Mouse (Mus musculus): ENCODE measurements around the gene Mfap2.

Mfap2 gene

DNA sequence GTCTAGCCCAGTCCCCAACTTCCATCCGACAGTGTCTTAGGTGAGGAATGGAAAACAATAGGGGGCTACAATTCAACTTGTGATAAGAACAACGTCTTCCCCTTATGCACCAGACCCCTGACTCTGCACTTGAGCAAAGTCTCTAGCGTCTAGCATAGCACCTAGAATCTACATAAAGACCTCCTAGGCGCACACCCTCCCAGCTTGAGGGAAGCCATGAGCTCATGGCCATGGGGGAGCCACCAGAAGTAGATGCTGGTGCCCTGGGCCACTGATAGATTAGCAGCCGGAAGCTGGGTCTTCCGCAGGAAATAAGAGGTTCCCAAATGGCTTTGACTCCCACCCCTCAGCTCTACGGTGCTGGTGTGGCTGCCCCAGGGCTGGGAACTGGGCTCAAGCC, 22.7 kb upstream of the Mfap2 start:
- DNase-seq (ENCODE audit: low spot score in 2 of 2): no peak

DNA sequence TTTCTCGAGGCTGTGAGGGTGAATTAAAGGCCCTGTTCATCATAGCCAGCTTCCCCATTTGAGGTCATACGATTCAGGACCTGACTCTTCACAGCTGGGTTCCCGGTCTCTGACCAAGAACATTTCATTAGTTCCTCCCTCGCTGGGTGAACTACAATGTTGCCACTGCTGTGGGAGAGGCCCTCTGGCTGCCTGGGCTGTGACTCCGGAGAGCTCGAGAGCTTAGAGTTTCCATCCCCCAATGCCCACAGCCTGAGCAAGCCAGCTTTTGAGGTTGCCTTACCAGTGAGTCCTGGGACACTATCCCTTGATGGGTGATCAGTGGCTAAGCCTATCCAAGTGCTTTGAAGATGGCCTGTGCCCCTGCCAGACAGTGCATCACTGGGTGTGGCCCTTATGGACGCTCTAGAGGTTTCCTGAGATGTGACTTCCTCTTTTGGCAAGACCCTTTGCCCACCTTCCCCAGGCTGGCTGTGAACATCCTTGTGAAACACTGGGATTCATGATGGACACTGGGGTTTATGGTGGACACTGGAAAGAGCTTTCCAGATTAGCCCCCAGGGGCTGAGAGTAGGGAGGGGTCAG, 21.4 kb upstream of the Mfap2 start:
- DNase-seq (ENCODE audit: low spot score in 2 of 2): no peak

DNA sequence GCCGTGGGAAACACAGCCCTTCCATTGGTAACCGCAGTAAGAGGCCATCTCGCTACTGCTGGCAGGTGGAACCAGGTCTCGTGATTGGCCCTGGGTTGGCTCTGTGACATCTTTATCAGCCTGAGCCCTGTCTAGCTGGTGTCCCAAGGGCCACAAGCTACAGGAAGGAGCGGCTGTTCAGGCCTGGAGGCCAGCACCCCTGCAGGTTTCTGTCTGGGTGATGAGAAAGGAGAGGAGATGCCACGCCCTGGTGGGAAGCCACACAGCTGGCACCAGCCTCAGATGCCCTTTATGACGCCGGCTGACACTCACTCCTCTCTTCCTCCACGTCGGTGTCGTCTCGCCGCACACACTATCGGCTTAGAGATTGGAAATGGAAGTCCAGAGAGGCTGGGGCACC, 20.8 kb upstream of the Mfap2 start:
- no peak for DNase-seq (ENCODE audit: low spot score in 2 of 2)

DNA sequence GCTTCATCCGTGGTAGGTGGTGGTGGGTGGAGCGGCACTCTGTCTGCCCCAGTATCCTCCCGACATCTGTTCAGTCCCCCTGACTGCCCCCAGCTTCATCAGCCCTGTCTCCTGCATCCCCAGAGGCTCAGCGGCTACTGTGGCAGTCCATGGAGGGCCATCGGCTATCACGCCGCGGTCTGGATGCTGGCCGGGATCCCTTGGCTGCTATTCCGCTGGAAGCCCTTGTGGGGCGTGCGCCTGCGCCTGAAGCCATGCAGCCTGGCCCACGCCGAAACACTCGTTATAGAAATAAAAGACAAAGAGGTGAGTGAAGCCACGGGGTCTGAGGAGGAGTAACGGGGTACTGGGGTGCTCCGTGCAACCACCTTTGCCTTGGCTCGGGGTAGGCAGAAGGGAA, 18.0 kb upstream of the Mfap2 start:
- DNase-seq (ENCODE audit: low spot score in 2 of 2): no peak

DNA sequence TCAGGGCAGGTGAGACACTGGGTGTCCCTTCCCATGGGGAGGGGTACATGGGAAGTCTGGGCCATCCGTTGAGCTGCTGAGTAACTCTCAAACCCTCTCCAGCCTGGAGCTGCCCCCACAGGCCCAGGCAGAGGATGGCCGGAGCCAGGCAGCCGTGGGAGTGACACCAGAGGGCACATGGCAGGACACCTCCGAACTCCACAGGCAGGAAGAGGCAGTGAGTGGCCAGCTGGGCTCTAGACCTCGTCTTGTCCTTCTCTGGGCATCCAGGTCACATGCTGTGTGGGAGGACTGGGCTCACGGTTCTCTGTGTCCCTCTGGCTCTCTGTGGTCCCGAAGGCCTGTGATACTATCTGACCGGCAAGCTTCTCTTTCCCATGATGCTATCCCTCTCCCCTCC, 16.4 kb upstream of the Mfap2 start:
- DNase-seq (ENCODE audit: low spot score in 2 of 2): no peak

DNA sequence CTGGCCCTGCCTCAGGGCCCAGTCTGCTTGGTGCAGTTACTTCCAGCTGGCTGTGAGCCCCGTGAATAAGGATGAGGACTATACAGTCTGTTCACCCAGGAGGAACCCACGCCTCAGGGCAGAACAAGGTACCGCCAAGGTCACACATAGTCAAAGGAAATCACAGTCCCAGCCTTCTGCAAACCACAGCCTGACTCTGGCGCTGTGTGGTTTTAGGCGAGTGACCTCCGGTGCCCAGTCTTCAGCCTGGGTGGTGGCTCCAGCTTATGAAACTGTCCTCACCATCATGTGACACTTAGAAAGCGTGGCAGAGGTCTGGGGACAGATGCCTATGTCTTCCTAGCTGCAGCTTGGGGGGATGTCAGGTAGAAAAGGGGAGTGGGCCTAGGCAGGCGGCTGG, 14.4 kb upstream of the Mfap2 start:
- no peak for DNase-seq (ENCODE audit: low spot score in 2 of 2)

DNA sequence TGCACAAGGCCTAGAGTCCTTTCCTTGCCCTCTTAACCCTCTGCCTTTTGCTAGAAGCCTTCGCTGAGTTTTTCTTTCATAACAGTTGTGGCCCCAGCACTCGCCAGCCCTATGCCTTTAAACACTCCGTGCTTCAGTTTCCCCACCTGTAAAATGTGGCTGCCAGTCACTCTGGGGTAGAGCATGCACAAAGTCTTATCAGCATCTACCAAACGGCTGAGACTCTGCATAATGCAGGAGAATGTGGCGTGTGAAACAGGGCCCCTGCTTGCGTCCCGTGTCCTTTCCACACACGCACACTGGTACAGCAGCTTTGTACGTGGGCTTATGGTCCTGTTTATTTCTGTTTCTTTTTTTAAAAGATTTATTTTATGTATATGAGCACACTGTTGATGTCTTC, 13.4 kb upstream of the Mfap2 start:
- DNase-seq (ENCODE audit: low spot score in 2 of 2): no peak

DNA sequence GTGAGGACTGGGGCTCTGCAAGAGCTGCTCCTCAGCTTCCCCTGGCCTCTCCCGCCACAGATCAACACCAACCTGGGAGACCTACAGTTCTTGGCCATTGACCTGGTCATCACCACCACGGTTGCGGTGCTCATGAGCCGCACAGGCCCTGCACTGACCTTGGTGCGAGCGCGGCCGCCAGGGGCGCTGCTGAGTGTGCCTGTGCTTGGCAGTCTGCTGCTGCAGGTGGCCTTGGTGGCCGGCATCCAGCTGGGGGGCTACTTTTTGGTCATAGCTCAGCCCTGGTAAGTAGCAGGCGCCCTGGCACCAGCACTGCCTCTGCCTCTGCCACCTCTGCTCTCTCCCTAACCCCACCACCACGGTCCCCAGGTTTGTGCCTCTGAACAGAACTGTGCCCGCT, 4.2 kb upstream of the Mfap2 start:
- DNase-seq (ENCODE audit: low spot score in 2 of 2): no peak

DNA sequence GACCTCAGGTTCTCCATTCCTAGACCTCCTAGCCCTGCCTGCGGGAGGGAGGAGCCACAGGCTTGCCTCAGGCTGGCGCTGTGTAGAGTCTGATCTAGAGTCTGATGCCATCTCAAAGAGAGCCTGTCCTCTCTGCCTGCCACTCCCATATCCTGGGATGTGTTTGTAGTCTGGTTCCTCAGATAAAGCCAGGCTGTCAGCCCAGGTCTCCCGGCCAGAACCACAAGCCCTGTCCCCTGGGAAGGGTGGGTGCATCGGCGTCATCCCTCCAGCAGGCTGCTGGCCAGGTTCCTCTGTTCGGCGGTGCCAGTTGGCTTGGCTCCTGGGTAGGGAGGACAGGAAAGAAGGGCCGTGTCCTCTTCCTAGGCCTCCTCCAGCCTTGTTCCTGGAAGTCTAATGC, 2.2 kb upstream of the Mfap2 start:
- no peak for DNase-seq (ENCODE audit: low spot score in 2 of 2)

DNA sequence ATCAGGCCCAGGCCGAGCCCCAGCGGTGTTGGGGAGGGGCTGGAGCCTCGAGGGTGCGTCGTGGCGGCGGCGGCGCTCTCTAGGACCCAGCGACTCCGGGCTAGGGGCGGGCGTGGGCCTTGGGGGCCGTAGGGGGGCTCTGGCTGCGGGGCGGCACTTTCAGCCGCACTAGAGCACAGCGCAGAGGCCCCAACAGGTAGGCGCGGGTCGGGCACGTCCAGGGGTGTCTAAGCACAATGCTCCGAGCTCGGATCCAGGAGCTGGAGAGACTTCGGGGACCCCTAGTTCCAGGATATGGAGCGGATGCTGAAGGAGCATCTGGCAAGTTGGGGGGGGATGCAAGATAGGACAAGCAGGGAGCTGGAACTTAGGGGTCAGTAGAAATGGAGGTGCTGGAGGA, 308 bp downstream of the Mfap2 start:
- peak in 1 of 2 experiments; percentile 52 for DNase-seq (ENCODE audit: low spot score in 2 of 2)

DNA sequence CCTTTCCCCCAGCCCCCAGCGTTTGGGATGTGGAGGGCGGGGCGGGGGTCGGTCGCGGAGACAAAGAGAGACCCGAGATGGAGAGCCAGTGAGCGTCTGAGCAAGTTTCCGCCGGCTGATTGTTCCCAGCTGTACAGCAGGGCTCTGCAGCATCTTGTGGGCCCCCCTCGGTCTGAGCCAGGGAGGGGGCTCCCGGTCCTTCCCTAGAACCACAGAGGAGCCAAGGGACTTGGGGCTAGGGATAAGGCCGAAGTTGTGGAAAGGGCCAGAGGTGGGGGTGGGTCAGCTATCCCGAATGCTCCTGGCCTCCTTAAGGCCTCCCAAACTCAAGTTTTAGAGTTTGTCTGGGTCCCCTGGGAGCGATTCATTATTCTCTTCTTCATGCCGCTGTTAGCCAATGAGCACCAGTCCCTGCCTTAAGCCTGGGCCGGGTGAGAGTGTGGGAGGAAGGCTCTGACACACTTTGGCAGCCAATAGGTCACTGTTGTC, 767 bp downstream of the Mfap2 start:
- no peak for DNase-seq (ENCODE audit: low spot score in 2 of 2)

DNA sequence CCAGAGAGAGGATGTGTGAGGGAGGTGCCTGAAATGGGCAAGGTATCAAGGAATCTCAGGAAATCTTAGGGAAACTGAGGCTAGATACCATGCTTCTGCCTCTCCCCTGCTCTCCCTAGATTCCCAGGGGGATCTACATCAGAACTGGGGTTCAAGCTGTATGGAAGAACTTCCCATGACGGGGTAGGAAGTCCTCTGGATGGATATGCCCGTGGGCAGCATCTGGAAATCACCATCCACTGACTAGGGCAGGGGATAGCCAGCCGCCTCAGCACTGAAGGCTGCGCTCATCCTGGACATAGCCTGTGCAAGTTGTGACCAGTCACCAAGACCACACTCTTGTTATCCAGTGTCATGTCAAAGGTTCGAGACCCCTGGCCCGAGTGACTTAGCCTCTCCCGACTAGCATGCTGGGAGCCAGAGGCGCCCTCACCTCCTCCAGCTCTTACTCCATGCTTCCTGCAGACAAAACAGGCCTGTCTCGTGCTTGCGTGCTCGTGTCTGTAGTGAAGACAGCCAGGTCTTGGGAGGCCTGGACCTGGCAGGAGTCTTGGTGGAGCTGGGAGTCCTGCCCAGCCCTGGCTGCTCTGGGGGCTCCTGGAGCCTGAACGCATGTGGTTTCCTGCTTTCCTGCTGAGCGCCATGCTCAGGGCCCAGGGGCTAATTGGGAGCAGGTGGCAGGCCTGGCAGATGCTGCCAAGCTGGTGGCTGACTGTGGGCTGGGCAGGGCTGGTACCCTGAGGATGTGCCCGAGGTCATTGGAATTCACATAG, 1.5 kb downstream of the Mfap2 start:
- DNase-seq (ENCODE audit: low spot score in 2 of 2): peak in 1 of 2 experiments; percentile 52

DNA sequence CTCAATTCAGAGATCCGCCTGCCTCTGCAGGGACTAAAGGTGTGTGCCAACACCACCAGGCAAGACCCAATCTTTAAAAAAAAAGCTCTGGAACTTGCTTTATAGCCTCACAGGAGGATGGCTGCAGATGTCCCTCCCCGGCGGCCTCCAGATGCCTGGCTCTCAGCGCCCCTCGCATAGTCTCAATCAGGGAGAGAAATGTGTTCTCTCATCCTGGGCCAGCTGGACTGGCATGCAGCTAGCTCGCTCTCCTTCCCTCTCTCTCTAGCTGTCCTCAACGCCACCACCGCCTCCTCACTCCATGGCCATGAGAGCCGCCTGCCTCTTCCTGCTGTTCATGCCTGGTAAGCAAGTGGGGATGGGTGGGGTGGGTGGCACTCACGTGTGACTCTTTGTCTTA, 2.3 kb downstream of the Mfap2 start:
- no peak for DNase-seq (ENCODE audit: low spot score in 2 of 2)

DNA sequence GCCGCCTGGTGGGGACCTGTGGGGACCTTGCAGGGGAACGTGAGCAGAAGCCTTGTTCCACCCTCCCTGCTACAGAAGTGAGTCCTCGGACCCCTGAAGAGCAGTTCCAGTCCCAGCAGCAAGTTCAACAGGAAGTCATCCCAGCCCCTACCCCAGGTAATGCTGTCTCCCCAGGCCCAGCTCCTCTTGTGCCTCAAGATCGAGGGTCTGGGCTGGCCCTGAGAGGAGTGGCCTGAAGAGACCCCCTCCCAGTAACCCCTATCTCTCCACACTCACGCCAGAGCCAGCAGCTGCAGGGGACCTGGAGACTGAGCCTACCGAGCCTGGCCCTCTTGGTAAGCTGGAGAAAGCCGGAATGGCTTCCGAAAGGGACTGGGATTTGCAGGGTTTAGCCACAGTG, 3.9 kb downstream of the Mfap2 start:
- DNase-seq (ENCODE audit: low spot score in 2 of 2): no peak

DNA sequence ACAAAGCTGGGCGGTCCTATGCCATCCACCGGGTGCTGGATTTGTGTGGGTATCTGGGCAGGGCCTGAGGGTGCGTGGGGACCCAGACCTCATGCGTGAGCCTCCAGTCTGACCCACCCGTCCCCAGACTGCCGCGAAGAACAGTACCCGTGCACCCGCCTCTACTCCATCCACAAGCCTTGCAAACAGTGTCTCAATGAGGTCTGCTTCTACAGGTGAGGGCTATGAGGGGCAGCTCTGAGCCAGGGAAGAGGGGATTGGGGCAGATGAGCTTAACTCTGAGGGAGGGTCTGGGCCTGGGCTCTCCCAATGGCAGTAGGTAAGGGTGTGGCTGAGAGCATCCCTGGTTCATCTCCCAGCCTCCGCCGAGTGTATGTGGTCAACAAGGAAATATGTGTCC, 4.6 kb downstream of the Mfap2 start:
- no peak for DNase-seq (ENCODE audit: low spot score in 2 of 2)

DNA sequence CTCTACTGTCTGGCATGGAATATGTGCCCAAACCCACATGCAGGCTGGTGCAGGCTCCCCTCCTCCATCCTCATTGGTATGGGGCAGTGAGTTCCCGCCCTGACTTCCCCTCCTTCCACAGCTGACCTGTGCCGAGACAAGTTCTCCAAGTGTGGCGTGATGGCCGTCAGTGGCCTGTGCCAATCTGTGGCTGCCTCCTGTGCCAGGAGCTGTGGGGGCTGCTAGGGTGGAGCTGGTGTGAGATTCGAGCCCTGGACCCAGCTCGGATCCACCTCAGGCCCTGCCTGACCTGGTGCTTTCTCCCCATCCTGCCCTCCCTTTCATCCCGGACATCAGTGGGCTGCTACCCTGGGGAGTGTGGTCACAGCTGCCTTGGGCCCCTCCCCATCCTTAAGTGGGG, 5.1 kb downstream of the Mfap2 start:
- DNase-seq (ENCODE audit: low spot score in 2 of 2): no peak

DNA sequence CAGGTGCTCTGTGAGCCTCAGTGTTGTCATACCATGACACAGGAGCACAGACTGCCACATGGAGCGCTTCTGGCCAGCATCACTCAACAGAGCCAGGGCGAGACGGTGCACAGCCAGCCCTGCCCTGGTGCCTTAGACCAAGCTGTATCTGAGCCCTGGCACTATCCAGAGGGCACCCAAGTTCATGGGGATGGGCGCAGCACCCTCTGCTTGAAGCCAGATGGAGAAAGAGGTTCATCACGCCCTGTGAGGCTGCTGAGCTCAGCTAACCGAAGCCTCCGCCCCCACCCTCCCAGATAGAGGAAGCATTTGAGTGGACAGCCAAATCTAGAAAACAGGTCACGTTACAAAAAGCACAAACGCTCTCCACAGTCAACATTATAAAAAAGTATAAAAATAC, 6.1 kb downstream of the Mfap2 start:
- DNase-seq (ENCODE audit: low spot score in 2 of 2): no peak

DNA sequence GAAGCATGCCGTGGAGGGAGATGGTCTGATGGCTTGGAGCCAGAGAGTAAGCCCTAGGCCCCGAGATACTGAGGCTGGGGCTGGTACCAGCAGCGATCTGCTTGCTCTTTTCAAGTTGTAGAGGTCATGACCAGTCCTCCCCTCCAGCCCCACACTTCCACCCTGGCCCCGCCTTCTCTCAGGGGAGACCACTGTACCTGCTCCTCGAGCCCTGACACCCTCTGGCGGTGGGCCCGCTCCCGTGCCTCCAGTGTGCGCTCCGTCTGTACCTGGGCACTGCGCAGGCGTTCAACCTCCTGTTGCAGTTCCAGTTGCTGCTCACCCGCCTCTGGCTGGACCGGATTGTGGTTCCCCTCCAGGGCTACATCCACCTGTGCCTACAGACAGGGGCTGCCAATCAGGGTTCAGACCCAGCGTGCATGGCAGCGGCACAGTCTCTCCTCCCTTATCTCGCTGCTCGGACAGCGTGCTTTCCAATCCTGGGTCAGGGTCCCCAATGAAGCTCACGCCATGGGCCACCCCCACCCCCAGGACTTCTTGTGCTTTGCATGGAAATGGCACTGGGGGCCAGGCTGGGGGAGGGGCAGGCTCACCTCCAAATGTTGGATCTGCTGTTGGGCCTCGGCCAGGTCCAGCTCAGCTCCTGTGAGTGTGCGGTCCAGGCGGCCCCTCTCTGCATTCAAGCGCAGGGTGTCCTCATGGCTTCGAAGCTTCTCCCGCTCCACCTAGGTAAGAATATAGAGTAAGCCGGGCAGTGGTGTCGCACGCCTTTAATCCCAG, 7.6 kb downstream of the Mfap2 start:
- DNase-seq (ENCODE audit: low spot score in 2 of 2): no peak

DNA sequence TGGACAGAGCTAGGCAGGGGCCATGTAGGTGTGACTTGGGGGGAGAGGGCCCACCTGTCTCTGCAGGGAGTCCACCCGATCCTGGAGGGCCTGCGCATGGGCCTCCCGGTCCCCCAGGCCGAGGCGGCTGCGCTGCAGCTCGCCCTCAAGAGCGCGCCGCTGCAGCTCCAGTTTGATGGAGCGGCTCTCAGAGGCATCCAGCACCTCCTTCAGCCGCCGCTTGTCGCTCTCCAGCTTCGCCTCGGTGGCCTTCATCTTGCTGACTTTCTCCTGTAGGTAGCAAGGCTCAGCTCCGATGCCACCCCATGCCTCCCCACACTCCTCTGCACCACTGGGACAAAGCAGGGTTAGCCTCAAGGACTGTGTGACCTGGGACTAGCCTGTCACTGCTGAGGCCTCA, 10.0 kb downstream of the Mfap2 start:
- no peak for DNase-seq (ENCODE audit: low spot score in 2 of 2)

DNA sequence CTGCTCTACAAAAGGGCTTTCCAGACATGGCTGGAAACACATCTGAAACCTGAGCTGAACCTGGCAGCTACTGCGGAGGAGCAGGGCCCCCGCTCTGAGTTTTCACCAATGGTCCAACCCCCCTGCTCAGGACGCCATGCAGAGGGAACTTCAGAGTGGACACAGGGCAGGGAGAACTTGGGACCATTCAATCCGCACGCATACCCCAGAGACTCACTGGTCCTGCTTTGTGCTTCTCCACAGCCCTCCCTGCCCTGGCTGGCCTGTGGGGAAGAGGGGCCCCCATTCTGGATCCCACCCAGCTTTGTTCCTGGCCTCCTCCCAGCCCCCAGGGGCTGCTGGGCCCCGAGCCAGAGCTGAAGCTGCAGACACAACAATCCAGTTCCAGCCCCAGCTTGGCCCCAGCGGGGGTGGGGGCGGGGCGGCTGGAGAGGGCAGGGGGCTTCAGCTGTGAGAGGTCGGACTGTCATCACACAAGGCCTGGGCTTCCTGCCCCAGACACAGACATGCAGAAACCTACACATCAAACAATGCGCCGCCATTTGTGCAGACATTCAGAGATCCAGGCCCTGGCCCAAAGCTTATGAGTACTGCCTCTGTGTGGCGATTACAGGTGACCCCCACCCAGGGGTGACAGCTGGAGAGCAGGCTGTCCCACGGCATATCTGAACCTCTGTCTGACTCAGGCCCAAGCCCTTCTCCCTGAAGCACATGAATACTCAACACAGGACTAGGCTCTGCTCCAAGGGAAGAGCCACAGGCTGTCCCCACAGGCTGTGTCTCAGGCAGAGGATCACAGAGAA, 10.8 kb downstream of the Mfap2 start:
- peak; percentile 83 to 85 for DNase-seq (ENCODE audit: low spot score in 2 of 2)

DNA sequence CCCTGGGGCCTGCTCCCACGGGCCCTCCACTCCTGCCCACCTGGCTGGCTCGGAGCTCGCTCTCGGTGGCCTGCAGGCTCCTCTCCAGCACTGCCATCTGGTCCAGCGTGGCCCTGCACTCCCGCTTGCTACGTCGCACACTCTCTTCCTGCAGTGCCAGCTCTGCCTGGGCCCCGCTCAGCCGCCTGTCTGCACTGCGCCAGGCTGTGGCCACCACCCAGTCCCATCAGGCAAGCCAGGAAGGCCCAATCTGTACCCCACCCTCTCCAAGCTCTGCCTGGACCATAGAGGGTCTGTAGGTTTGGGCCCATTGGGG, 11.4 kb downstream of the Mfap2 start:
- DNase-seq (ENCODE audit: low spot score in 2 of 2): no peak

DNA sequence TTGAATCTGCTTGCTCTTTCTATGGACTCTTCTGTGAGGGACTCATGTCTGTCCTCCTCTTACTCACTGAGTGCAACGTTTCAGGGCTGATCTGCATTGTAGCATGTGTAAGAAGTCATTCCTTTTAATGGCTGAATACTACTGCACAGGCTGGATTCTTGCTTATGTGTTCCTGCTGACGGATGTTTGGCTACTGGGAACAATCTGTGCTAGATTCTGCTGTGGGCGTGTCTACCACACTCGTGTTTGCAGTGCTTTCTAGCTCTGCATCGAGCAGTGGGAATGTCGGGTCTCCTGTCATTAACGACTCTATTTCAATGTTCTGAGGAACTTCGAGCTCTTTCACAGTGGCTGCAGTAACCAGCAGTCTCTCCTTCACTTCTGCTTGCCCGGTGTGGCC, 13.8 kb downstream of the Mfap2 start:
- no peak for DNase-seq (ENCODE audit: low spot score in 2 of 2)
